Mouse (Mus musculus): ENCODE measurements at regions not wholly inside any gene's neighbourhood (a gene's known extent, or its start where the extent isn't known, plus 50 kb on each side); places are given as distances from the start of the nearest gene placed in this dataset.
A peak's percentile ranks its signal among the peaks of the same experiment; 100 is the strongest.
"Not testable (repeated sequence)": the region's sequence is repeated elsewhere in the genome, so short reads cannot be mapped to it uniquely, and the experiment has no call there.

- peak in 1 of 2 experiments; percentile 18 for DNase-seq
- intact Hi-C loops (cut with DNase I) = loop anchor here (2.0 to 10.0 kb wide), 3 partner anchors 459 to 872 kb away; partner anchors contain the start of gene Smlr1
These were observed 60.5 kb upstream of the Tmem200a start for GRCm38 (mm10) chr10:26139100-26140093.

DNA sequence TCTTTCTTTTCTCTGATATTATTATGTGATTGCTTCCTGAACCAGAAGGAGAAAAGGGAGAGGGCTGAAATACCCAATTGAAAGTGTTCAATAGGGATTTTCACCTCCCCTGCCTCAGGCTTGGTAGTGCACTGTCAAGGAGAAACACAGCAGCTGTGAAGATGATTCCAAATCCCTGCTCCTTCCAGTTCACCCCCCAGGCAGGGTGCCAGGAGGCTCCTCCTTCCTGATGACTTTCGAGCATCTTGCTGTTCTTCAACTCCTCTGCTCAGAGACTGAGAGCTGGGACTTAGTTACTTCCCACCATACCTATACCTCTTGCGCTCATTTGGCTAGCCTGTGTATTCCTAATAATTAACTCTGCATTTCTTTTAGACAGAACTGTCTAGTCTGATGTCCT is 73.7 kb upstream of the Tmem200a start:
- DNase-seq = no peak
- intact Hi-C loops (cut with DNase I) = no loop called here

DNA sequence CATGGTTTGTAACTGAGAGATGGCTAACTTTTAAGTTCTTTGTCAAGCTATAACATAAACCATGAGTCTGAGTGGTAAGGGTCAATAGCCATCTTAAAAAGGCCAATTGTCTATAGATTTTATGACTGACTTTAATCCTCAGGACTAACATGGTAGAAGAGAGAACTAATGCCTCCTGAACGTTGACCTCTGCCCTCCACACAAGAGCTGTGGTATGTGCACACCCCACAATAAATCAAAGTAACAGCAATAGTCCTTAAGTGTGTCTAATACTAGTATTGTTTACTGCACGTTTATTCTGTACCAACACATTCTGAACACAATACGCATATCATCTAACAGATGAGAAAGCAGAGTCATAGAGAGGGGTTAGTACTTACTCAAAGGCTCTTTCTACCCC is 70.7 kb upstream of the Samd3 start:
- DNase-seq = no peak
- intact Hi-C loops (cut with DNase I) = no loop called here

GRCm38 (mm10) chr10:26161139-26161538 is 68.4 kb upstream of the Samd3 start:
- intact Hi-C loops (cut with DNase I); DNase-seq: not testable (repeated sequence)

GRCm38 (mm10) chr10:26164531-26164930 is 65.0 kb upstream of the Samd3 start:
- intact Hi-C loops (cut with DNase I) = no loop called here
- no peak for DNase-seq

DNA sequence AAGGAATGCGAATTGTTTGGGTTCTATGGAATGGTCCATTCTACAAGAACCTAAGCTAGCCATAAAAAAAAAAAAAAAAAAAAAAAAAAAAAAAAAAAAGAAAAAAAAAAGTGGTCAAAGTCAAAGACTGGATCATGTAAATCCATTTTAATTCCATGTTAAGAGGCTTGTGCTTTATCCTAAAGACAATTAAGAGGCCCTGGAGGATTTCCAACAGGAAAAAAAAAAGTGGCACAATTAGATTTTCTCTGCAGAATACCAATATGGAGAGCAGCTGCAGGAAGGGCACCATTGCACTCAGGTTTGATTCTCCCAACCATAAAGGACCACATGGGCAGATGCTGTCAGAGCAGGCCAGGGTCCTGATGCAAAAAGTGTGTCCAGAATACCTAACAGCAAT is 51.9 kb upstream of the Samd3 start:
- intact Hi-C loops (cut with DNase I) = no loop called here

DNA sequence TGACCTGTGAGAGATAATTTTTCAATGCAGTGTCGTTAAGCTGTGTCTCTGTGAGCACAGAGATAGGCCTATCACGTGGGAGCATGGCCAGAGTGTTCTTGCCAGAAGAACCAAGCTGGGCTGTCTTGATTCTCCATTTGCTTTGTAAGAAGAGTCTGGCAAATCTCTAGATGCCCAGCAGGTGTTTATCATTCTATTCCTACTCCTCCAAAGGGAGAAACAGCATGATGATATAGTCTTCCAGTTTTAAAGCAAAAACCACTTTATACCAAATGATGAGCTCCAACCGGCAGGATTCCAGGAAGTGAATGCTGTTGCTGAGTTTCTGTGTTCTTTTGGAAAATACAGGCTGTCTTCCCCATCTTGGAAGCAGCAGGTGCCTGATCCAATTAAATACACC is 51.2 kb upstream of the Samd3 start:
- DNase-seq = no peak
- intact Hi-C loops (cut with DNase I) = no loop called here

More for the DNA sequence above, 51.9 kb upstream of the Samd3 start:
- no peak for DNase-seq
